Mouse (Mus musculus) intestine, postnatal 0 days (tissue): ENCODE results near the gene Eno3. TPM values are rescaled to one million over a fixed set of nuclear protein-coding genes. Genes with fewer than 3 reads are reported as not detected.
A peak's percentile ranks its signal among the peaks of the same experiment; 100 is the strongest.

Source experiments
- ATAC-seq: fragments of 200-750 bp; cut with Nextera tagmentation; 2 replicates; pipeline ENCODE4 v1.8.0; 2017; ENCODE audit warnings: mild to moderate bottlenecking, moderate TSS enrichment, moderate library complexity
- H3K27ac ChIP-seq: fragments of 300-500 bp; sonication (generic); 2 replicates; pipeline ENCODE4 v1.5.1; 2014; ENCODE audit warnings: mild to moderate bottlenecking, low read depth, low read length, moderate library complexity
- H3K27me3 ChIP-seq: fragments of 300-500 bp; sonication (generic); replicated peaks from 2 replicates; pipeline ENCODE4 v1.6.1; 2014; ENCODE audit warnings: low read length, mixed read lengths; ENCODE audit not compliant: control insufficient read depth, insufficient read depth
- H3K36me3 ChIP-seq: fragments of 300-500 bp; sonication (generic); 2 replicates; pipeline ENCODE4 v1.6.1; 2014; ENCODE audit warnings: mild to moderate bottlenecking, moderate library complexity; ENCODE audit not compliant: control insufficient read depth, insufficient read depth
- H3K4me1 ChIP-seq: fragments of 300-500 bp; sonication (generic); replicated peaks from 2 replicates; pipeline ENCODE4 v1.6.1; 2014; ENCODE audit warnings: antibody characterized with exemption, low read length, mixed read lengths; ENCODE audit not compliant: control insufficient read depth, insufficient read depth
- H3K4me2 ChIP-seq: fragments of 300-500 bp; sonication (generic); replicated peaks from 2 replicates; pipeline ENCODE4 v1.6.1; 2014; ENCODE audit warnings: low read depth, mild to moderate bottlenecking, moderate library complexity
- H3K4me3 ChIP-seq: fragments of 300-500 bp; sonication (generic); 2 replicates; pipeline ENCODE4 v1.5.1; 2014; ENCODE audit warnings: low read depth, low read length
- H3K9ac ChIP-seq: fragments of 300-500 bp; sonication (generic); 2 replicates; pipeline ENCODE4 v1.6.1; 2014; ENCODE audit warnings: mild to moderate bottlenecking, low read depth, low read length
- H3K9me3 ChIP-seq: fragments of 300-500 bp; sonication (generic); 2 replicates; pipeline ENCODE4 v1.6.1; 2016; ENCODE audit warnings: mixed run types; ENCODE audit not compliant: control insufficient read depth
- CTCF ChIP-seq: sonication (generic); IDR thresholded peaks from 2 replicates; pipeline ENCODE4 v1.5.1; 2016; ENCODE audit warnings: low read depth, mild to moderate bottlenecking, control low read depth, antibody characterized with exemption, moderate library complexity
- WGBS: fragments of 180-500 bp; shearing (Covaris S2); extraction: QIAGEN DNeasy Blood & Tissue Kit; methylation state at CpG from one replicate; pipeline ENCODE4 v1.1.7; 2014; 5-methylcytosine and 5-hydroxymethylcytosine counted together
- polyA plus RNA-seq: library from polyadenylated mRNA; unstranded; fragments of >200 nt; fragmentation: Nextera tagmentation; extraction: Ambion mirVana; gene quantifications from 2 replicates; pipeline ENCODE4 v1.2.1, GENCODE M21; 2015

Eno3 gene
- polyA plus RNA-seq, 1 experiment from 2014 or later: 5.9 TPM

DNA sequence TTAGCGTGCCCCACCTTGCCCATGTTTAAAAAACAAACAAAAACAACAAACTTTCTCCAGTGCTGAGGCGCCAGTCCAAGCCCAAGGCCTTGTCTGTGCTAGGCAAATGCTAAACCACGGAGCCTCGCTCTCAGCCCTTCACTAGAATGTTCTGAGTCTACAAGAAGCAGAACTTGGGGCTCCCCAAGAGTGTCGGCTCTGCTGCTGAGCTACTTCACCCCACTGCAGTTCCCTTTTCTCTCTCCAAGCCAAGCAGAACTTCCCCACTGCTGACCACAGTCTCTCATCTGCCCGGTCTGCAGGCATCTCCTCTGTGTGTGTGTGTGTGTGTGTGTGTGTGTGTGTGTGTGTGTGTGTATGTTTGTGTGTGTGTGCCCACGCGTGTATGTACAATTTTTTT, 22.9 kb downstream of the Eno3 start:
- H3K4me3 ChIP-seq: no peak overlapping the region
- TF ChIP-seq CTCF: no peak
- no peak overlapping the region for H3K9ac ChIP-seq
- ATAC-seq: no peak
- H3K36me3 ChIP-seq: peaks cover 77% of the 10 kb centered on the region
- 88% methylated on average over 8 of the region's 8 CpGs for WGBS
- no peak overlapping the region for H3K4me2 ChIP-seq
- no peaks in the 10 kb centered on the region; the same call in 1 of the 2 replicates for H3K4me1 ChIP-seq
- H3K27me3 ChIP-seq: no peaks in the 10 kb centered on the region
- H3K27ac ChIP-seq: no peak overlapping the region
- no peaks in the 10 kb centered on the region for H3K9me3 ChIP-seq

DNA sequence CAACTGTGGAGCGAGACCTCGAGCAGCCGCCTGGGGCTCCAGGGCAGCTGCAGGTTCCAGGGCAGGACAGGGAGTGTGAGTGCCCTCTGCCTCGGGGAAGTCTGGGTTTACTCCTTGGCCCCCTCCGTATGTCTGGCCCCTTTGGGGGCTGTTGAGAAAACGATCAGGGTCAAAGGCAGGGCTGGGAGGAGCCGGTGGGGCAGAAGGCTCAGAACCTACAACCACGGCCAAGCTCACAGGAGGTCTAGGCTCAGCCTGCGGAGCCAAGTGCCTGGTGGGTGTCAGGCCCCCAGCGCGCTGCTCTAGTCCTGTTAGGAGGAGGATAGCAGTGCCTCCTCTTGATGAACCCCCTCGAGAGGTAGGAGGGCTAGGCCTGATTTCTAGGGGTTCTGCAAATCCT, 24.2 kb downstream of the Eno3 start:
- Histone ChIP-seq H3K4me2 (no peak overlapping the region), H3K4me3 (no peak overlapping the region), H3K27me3 (no peaks in the 10 kb centered on the region), H3K4me1 (no peaks in the 10 kb centered on the region; the same call in 1 of the 2 replicates), H3K27ac (no peak overlapping the region), H3K9ac (no peak overlapping the region), H3K9me3 (no peaks in the 10 kb centered on the region), H3K36me3 (peaks cover 72% of the 10 kb centered on the region)
- no peak for TF ChIP-seq CTCF
- WGBS: 71% methylated on average over 12 of the region's 12 CpGs
- ATAC-seq: no peak

DNA sequence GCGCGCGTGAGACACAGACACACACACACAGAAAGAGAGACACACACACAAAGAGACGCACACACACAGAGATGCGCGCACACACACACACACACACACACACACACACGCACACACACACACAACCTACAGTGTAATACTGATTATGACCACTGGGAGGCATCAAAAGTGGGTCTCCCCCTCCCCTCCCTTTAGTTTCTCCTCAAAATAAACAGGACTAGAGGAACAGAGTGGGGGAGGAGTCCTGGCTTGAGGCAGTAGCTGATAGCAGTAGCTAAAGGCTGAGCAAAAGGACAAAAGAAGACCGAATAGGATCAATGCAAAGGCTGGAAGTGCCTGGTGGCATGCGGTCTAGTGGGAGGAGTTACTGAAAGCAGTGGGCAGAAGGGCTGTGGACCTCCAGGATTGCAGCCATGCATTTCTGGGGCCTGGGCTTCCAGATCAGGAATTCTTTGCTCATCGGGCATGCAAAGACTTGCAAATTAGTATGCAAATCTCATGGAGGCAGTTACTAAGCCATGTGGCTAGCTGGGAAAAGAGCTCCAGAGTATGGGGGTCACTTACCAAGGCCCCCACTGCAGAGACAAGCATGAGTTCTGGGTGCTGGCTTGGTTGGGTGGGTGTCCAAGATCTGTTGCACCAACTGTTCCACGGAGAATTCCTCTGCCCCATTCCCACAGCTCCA, 25.0 kb downstream of the Eno3 start:
- H3K9me3 ChIP-seq: no peaks in the 10 kb centered on the region
- peak overlapping the region; percentile 35; the same call in 1 of the 2 replicates for H3K27ac ChIP-seq
- H3K27me3 ChIP-seq: no peaks in the 10 kb centered on the region
- WGBS: 47% methylated on average over 11 of the region's 11 CpGs
- ATAC-seq: no peak; the same call in 1 of the 2 replicates
- H3K4me1 ChIP-seq: peaks cover 6% of the 10 kb centered on the region
- TF ChIP-seq CTCF: peak; percentile 84
- H3K36me3 ChIP-seq: peaks cover 64% of the 10 kb centered on the region
- H3K9ac ChIP-seq: no peak overlapping the region
- no peak overlapping the region for H3K4me3 ChIP-seq
- H3K4me2 ChIP-seq: no peak overlapping the region

- H3K4me1 ChIP-seq: peaks cover 8% of the 10 kb centered on the region
- TF ChIP-seq CTCF: no peak
- WGBS: 84% methylated on average over 5 of the region's 5 CpGs
- no peaks in the 10 kb centered on the region for H3K9me3 ChIP-seq
- no peak overlapping the region for H3K9ac ChIP-seq
- H3K4me3 ChIP-seq: no peak overlapping the region
- H3K4me2 ChIP-seq: no peak overlapping the region
- H3K36me3 ChIP-seq: peaks cover 54% of the 10 kb centered on the region
- no peak overlapping the region for H3K27ac ChIP-seq
- no peaks in the 10 kb centered on the region for H3K27me3 ChIP-seq
- no peak for ATAC-seq
Measured at GRCm38 (mm10) chr11:70683640-70684039, 26.6 kb downstream of the Eno3 start.

- H3K4me1 ChIP-seq: peaks cover 12% of the 10 kb centered on the region
- H3K27me3 ChIP-seq: no peaks in the 10 kb centered on the region
- WGBS: 1% methylated on average over 16 of the region's 16 CpGs
- H3K9me3 ChIP-seq: no peaks in the 10 kb centered on the region
- H3K27ac ChIP-seq: peak overlapping the region; percentile 92
- peak; percentile 36; the same call in 1 of the 2 replicates for ATAC-seq
- peak overlapping the region; percentile 93 for H3K4me2 ChIP-seq
- peak overlapping the region; percentile 80 for H3K4me3 ChIP-seq
- peak; percentile 42 for TF ChIP-seq CTCF
- H3K36me3 ChIP-seq: peaks cover 33% of the 10 kb centered on the region
- H3K9ac ChIP-seq: peak overlapping the region; percentile 85
Measured at GRCm38 (mm10) chr11:70686901-70687566, 30.0 kb downstream of the Eno3 start.

- peak; percentile 73 for TF ChIP-seq CTCF
- Histone ChIP-seq H3K36me3 (peaks cover 26% of the 10 kb centered on the region), H3K27ac (peak within 1 kb of the TSS; percentile 92), H3K9me3 (no peaks in the 10 kb centered on the region), H3K4me1 (peaks cover 12% of the 10 kb centered on the region), H3K4me2 (peak within 1 kb of the TSS; percentile 93), H3K4me3 (peak within 1 kb of the TSS; percentile 80), H3K27me3 (no peaks in the 10 kb centered on the region), H3K9ac (peak within 1 kb of the TSS; percentile 85)
- peak; percentile 54 for ATAC-seq
- WGBS: under 1% methylated on average over 48 of the region's 55 CpGs
Measured at GRCm38 (mm10) chr11:70687601-70688199, 30.7 kb downstream of the Eno3 start, which contains the start of gene Camta2. Camta2 (minus strand) TSS chr11:70688105.
